Mouse (Mus musculus): ENCODE data around the gene Serpina3a. TPM values are rescaled to one million over a fixed set of nuclear protein-coding genes. Genes with fewer than 3 reads are reported as not detected.

Serpina3a gene
- total and polyA plus RNA-seq, 3 experiments, result not detected

DNA sequence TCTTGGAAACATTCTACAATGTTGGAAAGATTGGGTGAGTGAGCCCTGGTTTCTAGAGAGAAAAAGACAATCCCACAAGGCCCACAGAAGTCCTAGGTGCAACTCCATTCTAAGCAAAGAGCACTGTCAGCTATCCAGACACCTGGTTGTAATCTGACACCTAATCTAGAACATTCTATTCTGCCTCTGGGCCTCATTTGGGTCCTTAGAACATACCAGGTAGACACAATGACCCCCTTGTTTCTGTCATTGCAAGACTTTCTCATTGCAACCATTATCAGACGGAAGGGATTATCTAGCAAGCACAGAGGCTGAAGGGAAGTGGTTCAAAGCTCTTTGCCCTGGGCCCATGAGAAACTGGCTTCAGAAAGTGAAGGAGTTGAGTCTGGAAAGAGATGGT lies 21.2 kb upstream of the Serpina3a start:
- H3K4me2 ChIP-seq (ENCODE audit: insufficient read depth, low read depth, poor library complexity, severe bottlenecking), result no peak overlapping the region
- H3K9me3 ChIP-seq (replicated peaks; ENCODE audit: low read length), result no peaks in the 10 kb centered on the region
- DNase-seq (ENCODE audit: extremely low read depth), result no peak
- no peak overlapping the region for H3K9ac ChIP-seq (ENCODE audit: insufficient read depth, low read depth)
- TF ChIP-seq ZMIZ1 (IDR thresholded peaks at IDR 0.05; ENCODE audit: low read depth, low read length) (no peak), JUN (IDR thresholded peaks at IDR 0.05; ENCODE audit: insufficient read depth, low read depth, low read length) (no peak), SMC3 (IDR thresholded peaks at IDR 0.05; ENCODE audit: low read depth, low read length) (no peak), RCOR1 (conservative IDR thresholded peaks at IDR 0.05; ENCODE audit: low read depth, low read length) (no peak), UBTF (IDR thresholded peaks at IDR 0.05; ENCODE audit: low read depth, low read length) (no peak), NRF1 (IDR thresholded peaks at IDR 0.05; ENCODE audit: low read depth, low read length) (no peak), HCFC1 (IDR thresholded peaks at IDR 0.05; ENCODE audit: low read depth, low read length) (no peak), KAT2A (IDR thresholded peaks at IDR 0.05; ENCODE audit: insufficient replicate concordance, low read length) (no peak), MAZ (IDR thresholded peaks at IDR 0.05; ENCODE audit: low read depth, low read length) (no peak), POLR2AphosphoS2 (IDR thresholded peaks at IDR 0.05; ENCODE audit: low read depth, low read length) (no peak), MAFK (IDR thresholded peaks at IDR 0.05; ENCODE audit: insufficient replicate concordance, low read length) (no peak), ZC3H11A (IDR thresholded peaks at IDR 0.05; ENCODE audit: low read depth, low read length) (no peak), BHLHE40 (IDR thresholded peaks at IDR 0.05; ENCODE audit: low read depth, low read length) (no peak), MXI1 (IDR thresholded peaks at IDR 0.05; ENCODE audit: low read depth, low read length) (no peak), MEF2A (IDR thresholded peaks at IDR 0.05; ENCODE audit: borderline replicate concordance, low read depth, low read length) (no peak), USF2 (conservative IDR thresholded peaks at IDR 0.05; ENCODE audit: low read depth, low read length) (no peak)
- in situ Hi-C loops (cut with MboI; ENCODE audit: low pct_ligation_motif_present, low pct_unique_long_range_greater_than_20kb, low sequenced_read_pairs) (no loop called here), dilution Hi-C loops (cut with MboI; ENCODE audit: extremely low pct_ligation_motif_present, extremely low pct_unique_long_range_greater_than_20kb, low sequenced_read_pairs) (no loop called here)
- H3K27ac ChIP-seq (ENCODE audit: insufficient read depth, low read depth), result no peak overlapping the region
- H3K36me3 ChIP-seq (replicated peaks in 1 of 2; ENCODE audit: control insufficient read depth in 1 of 2, insufficient read depth in 1 of 2, low read length in 1 of 2), result no peaks in the 10 kb centered on the region
- H3K79me2 ChIP-seq (replicated peaks; ENCODE audit: control insufficient read depth, extremely low read depth, insufficient read depth, poor library complexity, severe bottlenecking), result no peaks in the 10 kb centered on the region
- H3K4me3 ChIP-seq (replicated peaks in 1 of 3; ENCODE audit: low read depth in 2 of 3, low read length in 2 of 3, poor library complexity in 1 of 3), result no peak overlapping the region
- peaks cover 70% of the 10 kb centered on the region for H3K27me3 ChIP-seq (replicated peaks)
- no peaks in the 10 kb centered on the region for H3K4me1 ChIP-seq (ENCODE audit: control insufficient read depth in 1 of 2, insufficient read depth in 2 of 2)

DNA sequence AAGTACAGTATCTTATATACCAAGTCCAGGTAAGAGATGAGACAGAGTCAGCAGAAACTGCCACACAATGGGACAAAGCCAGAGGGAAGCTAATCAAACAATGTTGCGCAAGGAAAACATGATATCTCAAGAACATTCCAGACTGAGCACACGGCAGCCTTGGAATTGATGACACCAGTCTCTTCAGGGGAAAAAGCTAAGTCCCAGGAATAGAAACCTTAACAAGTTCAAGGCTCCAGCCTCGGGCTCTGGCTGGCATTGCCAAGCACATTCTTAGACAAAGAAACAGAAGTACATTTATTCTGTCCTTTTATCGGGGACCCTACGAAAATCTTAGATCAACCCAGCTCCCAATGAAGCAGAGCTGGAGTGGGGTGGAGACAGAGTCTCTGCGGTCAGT lies 11.8 kb upstream of the Serpina3a start, which contains the start of gene Serpina5:
Gene Serpina5, plus strand, starts transcription at position 346 of the 400 bp plus-strand sequence.
- no peak for TF ChIP-seq CHD1 (IDR thresholded peaks at IDR 0.05; ENCODE audit: low read depth, low read length)
- TF ChIP-seq BHLHE40 (IDR thresholded peaks at IDR 0.05; ENCODE audit: low read depth, low read length), result no peak
- TF ChIP-seq MAX (IDR thresholded peaks at IDR 0.05; ENCODE audit: low read length), result no peak
- TF ChIP-seq MXI1 (IDR thresholded peaks at IDR 0.05; ENCODE audit: low read depth, low read length), result no peak
- no peak for TF ChIP-seq ELF1 (IDR thresholded peaks at IDR 0.05; ENCODE audit: low read depth, low read length)
- TF ChIP-seq NRF1 (IDR thresholded peaks at IDR 0.05; ENCODE audit: low read depth, low read length), result no peak
- no peak for TF ChIP-seq MAZ (IDR thresholded peaks at IDR 0.05; ENCODE audit: low read depth, low read length)
- in situ Hi-C loops (cut with MboI; ENCODE audit: low pct_ligation_motif_present, low pct_unique_long_range_greater_than_20kb, low sequenced_read_pairs) (no loop called here), dilution Hi-C loops (cut with MboI; ENCODE audit: extremely low pct_ligation_motif_present, extremely low pct_unique_long_range_greater_than_20kb, low sequenced_read_pairs) (no loop called here)
- no peaks in the 10 kb centered on the region for H3K36me3 ChIP-seq (replicated peaks in 1 of 2; ENCODE audit: control insufficient read depth in 1 of 2, insufficient read depth in 1 of 2, low read length in 1 of 2)
- no peaks in the 10 kb centered on the region for H3K9me3 ChIP-seq (replicated peaks; ENCODE audit: low read length)
- no peak for DNase-seq (ENCODE audit: extremely low read depth)
- peaks cover 75% of the 10 kb centered on the region for H3K27me3 ChIP-seq (replicated peaks)
- H3K4me3 ChIP-seq (replicated peaks in 1 of 3; ENCODE audit: low read depth in 2 of 3, low read length in 2 of 3, poor library complexity in 1 of 3), result no peak within 1 kb of the TSS
- H3K9ac ChIP-seq (ENCODE audit: insufficient read depth, low read depth), result no peak within 1 kb of the TSS
- H3K4me1 ChIP-seq (ENCODE audit: control insufficient read depth in 1 of 2, insufficient read depth in 2 of 2), result no peaks in the 10 kb centered on the region
- H3K79me2 ChIP-seq (replicated peaks; ENCODE audit: control insufficient read depth, extremely low read depth, insufficient read depth, poor library complexity, severe bottlenecking), result no peaks in the 10 kb centered on the region
- no peak within 1 kb of the TSS for H3K27ac ChIP-seq (ENCODE audit: insufficient read depth, low read depth)
- H3K4me2 ChIP-seq (ENCODE audit: insufficient read depth, low read depth, poor library complexity, severe bottlenecking), result no peak within 1 kb of the TSS

Measured in CH12.LX (cell line).